Mouse (Mus musculus) kidney, postnatal 14 days (tissue): ENCODE data around the gene Ninl.
A peak's percentile ranks its signal among the peaks of the same experiment; 100 is the strongest.

ENCODE experiments used
- DNase-seq: peaks from one replicate; pipeline ENCODE4 v3.0.0; 2022; ENCODE audit warnings: mixed read lengths

The Ninl gene

GRCm38 (mm10) chr2:151039232-151039695 is at the start of gene Ninl, which contains the start of gene Nanp:
TSS of gene Ninl (minus strand) at chr2:151039382.
TSS of gene Nanp (minus strand) at chr2:151039398.
- peak; percentile 95 for DNase-seq

GRCm38 (mm10) chr2:151056637-151057036 is 17.5 kb upstream of the Ninl start:
- no peak for DNase-seq

GRCm38 (mm10) chr2:151040411-151040810 is 1.2 kb upstream of the Ninl start:
- no peak for DNase-seq

- peak; percentile 10 for DNase-seq
Measured at GRCm38 (mm10) chr2:151039726-151040125, 544 bp upstream of the Ninl start.

GRCm38 (mm10) chr2:151038811-151039222 is 365 bp downstream of the Ninl start:
- no peak for DNase-seq

GRCm38 (mm10) chr2:151037876-151038552 is 1.2 kb downstream of the Ninl start:
- no peak for DNase-seq

GRCm38 (mm10) chr2:151037292-151037691 is 1.9 kb downstream of the Ninl start:
- no peak for DNase-seq

- DNase-seq = no peak
Measured at GRCm38 (mm10) chr2:151036721-151037120, 2.5 kb downstream of the Ninl start.

- DNase-seq = no peak
Measured at GRCm38 (mm10) chr2:151034435-151034834, 4.7 kb downstream of the Ninl start.

GRCm38 (mm10) chr2:151021158-151021557 is 18.0 kb downstream of the Ninl start:
- DNase-seq = no peak

- no peak for DNase-seq
Measured at GRCm38 (mm10) chr2:151015316-151015715, 23.9 kb downstream of the Ninl start.

- DNase-seq = no peak
Measured at GRCm38 (mm10) chr2:151011273-151011672, 27.9 kb downstream of the Ninl start.

GRCm38 (mm10) chr2:151009515-151010085 is 29.6 kb downstream of the Ninl start:
- DNase-seq = no peak

GRCm38 (mm10) chr2:151008939-151009509 is 30.2 kb downstream of the Ninl start:
- DNase-seq = peak; percentile 83

GRCm38 (mm10) chr2:151008517-151008932 is 30.7 kb downstream of the Ninl start:
- DNase-seq = no peak

GRCm38 (mm10) chr2:151008006-151008405 is 31.2 kb downstream of the Ninl start:
- DNase-seq = no peak

GRCm38 (mm10) chr2:151006281-151006945 is 32.8 kb downstream of the Ninl start:
- peak; percentile 74 for DNase-seq

GRCm38 (mm10) chr2:151004390-151004789 is 34.8 kb downstream of the Ninl start:
- no peak for DNase-seq

- no peak for DNase-seq
Measured at GRCm38 (mm10) chr2:151003796-151004195, 35.4 kb downstream of the Ninl start.

GRCm38 (mm10) chr2:151001619-151002175 is 37.5 kb downstream of the Ninl start:
- DNase-seq = no peak

- peak; percentile 69 for DNase-seq
Measured at GRCm38 (mm10) chr2:151000402-151001178, 38.6 kb downstream of the Ninl start.

- DNase-seq = no peak
Measured at GRCm38 (mm10) chr2:150999021-150999420, 40.2 kb downstream of the Ninl start.
